Mouse (Mus musculus): ENCODE results near the gene Akr1b10. TPM values are rescaled to one million over a fixed set of nuclear protein-coding genes. Genes with fewer than 3 reads are reported as not detected.
"Not testable (repeated sequence)": the region's sequence is repeated elsewhere in the genome, so short reads cannot be mapped to it uniquely, and the experiment has no call there.

Akr1b10 gene
- polyA plus RNA-seq, 1 experiment from 2014 or later, result 12.1 TPM

GRCm38 (mm10) chr6:34384701-34385370 is 818 bp downstream of the Akr1b10 start:
- H3K9ac ChIP-seq, result peak overlapping the region; percentile 60; the same call in 1 of the 2 replicates
- ATAC-seq (ENCODE audit: low FRiP score), result no peak
- H3K27ac ChIP-seq, result no peak overlapping the region
- peak overlapping the region; percentile 43 for H3K4me3 ChIP-seq
- no peaks in the 10 kb centered on the region for H3K9me3 ChIP-seq
- WGBS, result 5% methylated on average over 13 of the region's 13 CpGs
- H3K4me2 ChIP-seq, result peak overlapping the region; percentile 65
- H3K36me3 ChIP-seq, result peaks cover 7% of the 10 kb centered on the region; the same call in 1 of the 2 replicates
- H3K4me1 ChIP-seq (replicated peaks), result peaks cover 13% of the 10 kb centered on the region
- peaks cover 7% of the 10 kb centered on the region; the same call in 1 of the 2 replicates for H3K27me3 ChIP-seq

- peaks cover 13% of the 10 kb centered on the region for H3K4me1 ChIP-seq (replicated peaks)
- H3K9ac ChIP-seq, result no peak overlapping the region
- no peak overlapping the region for H3K4me2 ChIP-seq
- 89% methylated on average over 4 of the region's 4 CpGs for WGBS
- H3K27ac ChIP-seq, result no peak overlapping the region
- peaks cover 7% of the 10 kb centered on the region; the same call in 1 of the 2 replicates for H3K27me3 ChIP-seq
- H3K4me3 ChIP-seq, result no peak overlapping the region
- no peak for ATAC-seq (ENCODE audit: low FRiP score)
- H3K9me3 ChIP-seq, result 0 out of 2 replicates have a peak, but pooled peaks cover 5% of the 10 kb centered on the region
- peaks cover 21% of the 10 kb centered on the region for H3K36me3 ChIP-seq
Measured at GRCm38 (mm10) chr6:34388420-34389156, 4.6 kb downstream of the Akr1b10 start.

- Histone ChIP-seq H3K27me3 (no peaks in the 10 kb centered on the region), H3K27ac (no peak overlapping the region), H3K9me3 (0 out of 2 replicates have a peak, but pooled peaks cover 5% of the 10 kb centered on the region), H3K36me3 (peaks cover 9% of the 10 kb centered on the region), H3K4me2 (no peak overlapping the region), H3K4me1 (replicated peaks) (no peaks in the 10 kb centered on the region), H3K4me3 (no peak overlapping the region), H3K9ac (no peak overlapping the region)
- no peak for ATAC-seq (ENCODE audit: low FRiP score)
- 89% methylated on average over 5 of the region's 5 CpGs for WGBS
Measured at GRCm38 (mm10) chr6:34395897-34396296, 11.9 kb downstream of the Akr1b10 start.

GRCm38 (mm10) chr6:34398431-34398830 is 14.4 kb downstream of the Akr1b10 start:
- Histone ChIP-seq H3K9ac (no peak overlapping the region), H3K27me3 (no peaks in the 10 kb centered on the region), H3K4me2 (no peak overlapping the region), H3K4me1 (replicated peaks) (no peaks in the 10 kb centered on the region), H3K4me3 (no peak overlapping the region), H3K36me3 (no peaks in the 10 kb centered on the region), H3K27ac (no peak overlapping the region), H3K9me3 (no peaks in the 10 kb centered on the region)
- WGBS, result 90% methylated on average over 6 of the region's 6 CpGs
- no peak for ATAC-seq (ENCODE audit: low FRiP score)

GRCm38 (mm10) chr6:34399606-34400220 is 15.7 kb downstream of the Akr1b10 start:
- no peaks in the 10 kb centered on the region for H3K9me3 ChIP-seq
- no peak overlapping the region for H3K9ac ChIP-seq
- 81% methylated on average over 13 of the region's 13 CpGs for WGBS
- no peaks in the 10 kb centered on the region for H3K27me3 ChIP-seq
- no peak overlapping the region for H3K4me2 ChIP-seq
- H3K4me3 ChIP-seq, result no peak overlapping the region
- no peaks in the 10 kb centered on the region for H3K36me3 ChIP-seq
- no peak overlapping the region for H3K27ac ChIP-seq
- ATAC-seq (ENCODE audit: low FRiP score), result no peak
- no peaks in the 10 kb centered on the region for H3K4me1 ChIP-seq (replicated peaks)

GRCm38 (mm10) chr6:34400696-34401095 is 16.7 kb downstream of the Akr1b10 start:
- WGBS, result 89% methylated on average over 2 of the region's 2 CpGs

GRCm38 (mm10) chr6:34406746-34407145 is 22.7 kb downstream of the Akr1b10 start:
- 96% methylated on average over 4 of the region's 4 CpGs for WGBS
- no peaks in the 10 kb centered on the region for H3K36me3 ChIP-seq
- no peak for ATAC-seq (ENCODE audit: low FRiP score)
- H3K27ac ChIP-seq, result no peak overlapping the region
- H3K9ac ChIP-seq, result no peak overlapping the region
- no peaks in the 10 kb centered on the region for H3K4me1 ChIP-seq (replicated peaks)
- no peak overlapping the region for H3K4me3 ChIP-seq
- H3K4me2 ChIP-seq, result no peak overlapping the region
- H3K9me3 ChIP-seq, result no peaks in the 10 kb centered on the region
- H3K27me3 ChIP-seq, result no peaks in the 10 kb centered on the region

More at GRCm38 (mm10) chr6:34400696-34401095, 16.7 kb downstream of the Akr1b10 start:
- Histone ChIP-seq H3K27me3 (no peaks in the 10 kb centered on the region), H3K9me3 (no peaks in the 10 kb centered on the region), H3K27ac (no peak overlapping the region), H3K4me1 (replicated peaks) (no peaks in the 10 kb centered on the region), H3K4me3 (no peak overlapping the region), H3K4me2 (no peak overlapping the region), H3K36me3 (no peaks in the 10 kb centered on the region), H3K9ac (no peak overlapping the region)
- no peak for ATAC-seq (ENCODE audit: low FRiP score)

GRCm38 (mm10) chr6:34407403-34407802 is 23.4 kb downstream of the Akr1b10 start:
- Histone ChIP-seq H3K4me1 (replicated peaks) (no peaks in the 10 kb centered on the region), H3K4me3 (no peak overlapping the region), H3K4me2 (no peak overlapping the region), H3K9ac (no peak overlapping the region), H3K36me3 (no peaks in the 10 kb centered on the region), H3K9me3 (no peaks in the 10 kb centered on the region), H3K27ac (no peak overlapping the region), H3K27me3 (no peaks in the 10 kb centered on the region)
- ATAC-seq (ENCODE audit: low FRiP score), result no peak
- WGBS, result 86% methylated on average over 10 of the region's 10 CpGs

- no peak for ATAC-seq (ENCODE audit: low FRiP score)
- no peak within 1 kb of the TSS for H3K27ac ChIP-seq
- no peaks in the 10 kb centered on the region for H3K27me3 ChIP-seq
- H3K4me2 ChIP-seq, result no peak within 1 kb of the TSS
- WGBS, result 81% methylated on average over 6 of the region's 6 CpGs
- H3K36me3 ChIP-seq, result no peaks in the 10 kb centered on the region
- H3K9ac ChIP-seq, result no peak within 1 kb of the TSS
- H3K9me3 ChIP-seq, result no peaks in the 10 kb centered on the region
- H3K4me3 ChIP-seq, result no peak within 1 kb of the TSS
- no peaks in the 10 kb centered on the region for H3K4me1 ChIP-seq (replicated peaks)
Measured at GRCm38 (mm10) chr6:34412023-34412422, 28.0 kb downstream of the Akr1b10 start, which contains the start of gene Akr1b7. TSS of gene Akr1b7 (plus strand) at chr6:34412334.

- Histone ChIP-seq H3K9me3 (no peaks in the 10 kb centered on the region), H3K4me2 (no peak overlapping the region), H3K4me1 (replicated peaks) (no peaks in the 10 kb centered on the region), H3K27ac (no peak overlapping the region), H3K9ac (no peak overlapping the region), H3K4me3 (no peak overlapping the region), H3K36me3 (no peaks in the 10 kb centered on the region), H3K27me3 (no peaks in the 10 kb centered on the region)
- 86% methylated on average over 1 of the region's 1 CpGs for WGBS
- no peak for ATAC-seq (ENCODE audit: low FRiP score)
Measured at GRCm38 (mm10) chr6:34412688-34413087, 28.7 kb downstream of the Akr1b10 start.

GRCm38 (mm10) chr6:34413386-34413785 is 29.4 kb downstream of the Akr1b10 start:
- not testable (repeated sequence) for H3K36me3 ChIP-seq; H3K9me3 ChIP-seq; H3K27ac ChIP-seq; H3K27me3 ChIP-seq; H3K9ac ChIP-seq; ATAC-seq (ENCODE audit: low FRiP score); H3K4me1 ChIP-seq (replicated peaks); H3K4me2 ChIP-seq; H3K4me3 ChIP-seq
- 71% methylated on average over 1 of the region's 1 CpGs for WGBS

GRCm38 (mm10) chr6:34416521-34416920 is 32.5 kb downstream of the Akr1b10 start:
- 98% methylated on average over 2 of the region's 2 CpGs for WGBS
- Histone ChIP-seq H3K27ac (no peak overlapping the region), H3K9me3 (no peaks in the 10 kb centered on the region), H3K4me3 (no peak overlapping the region), H3K36me3 (no peaks in the 10 kb centered on the region), H3K9ac (no peak overlapping the region), H3K4me2 (no peak overlapping the region), H3K4me1 (replicated peaks) (no peaks in the 10 kb centered on the region), H3K27me3 (no peaks in the 10 kb centered on the region)
- ATAC-seq (ENCODE audit: low FRiP score), result no peak

Data from hindbrain, embryonic 13.5 days (tissue).